8 mouse cellular contexts compared by ENCODE assay signal in genomic region chr5:24591268-24591721, GRCm38 (mm10). TPM values are rescaled to one million over a fixed set of nuclear protein-coding genes. Genes with fewer than 3 reads are reported as not detected.
A peak's percentile ranks its signal among the peaks of the same experiment; 100 is the strongest.
DNase-seq lines count a peak whose midpoint lies in the region; ATAC-seq and TF ChIP-seq lines count a peak whose summit lies in the region.

No protein-coding gene starts in this region.

- peaks cover 78% of the 10 kb centered on the region for H3K36me3 ChIP-seq in forebrain, embryonic 10.5 days (replicated peaks)
- H3K36me3 ChIP-seq in forebrain, embryonic 14.5 days (ENCODE audit: control insufficient read depth, insufficient read depth, low read length), result peaks cover 73% of the 10 kb centered on the region
- peaks cover 51% of the 10 kb centered on the region for H3K36me3 ChIP-seq in C2C12 (ENCODE audit: control insufficient read depth, insufficient read depth)
- peaks cover 81% of the 10 kb centered on the region for H3K36me3 ChIP-seq in embryonic facial prominence, embryonic 15.5 days
- H3K36me3 ChIP-seq in neural tube, embryonic 13.5 days, result peaks cover 78% of the 10 kb centered on the region

- no peak for TF ChIP-seq CTCF in C2C12 (IDR thresholded peaks at IDR 0.05; ENCODE audit: control insufficient read depth, insufficient read depth, insufficient read length)

- H3K4me2 ChIP-seq in forebrain, embryonic 14.5 days (ENCODE audit: low read length), result no peak overlapping the region
- 0 out of 2 replicates have a peak overlapping the region, but pooled peaks have one; percentile 0 for H3K4me2 ChIP-seq in embryonic facial prominence, embryonic 15.5 days (replicated peaks)
- H3K4me2 ChIP-seq in neural tube, embryonic 13.5 days, result peak overlapping the region; percentile 1; the same call in 1 of the 2 replicates

- H3K79me2 ChIP-seq in C2C12 (ENCODE audit: control insufficient read depth, insufficient read depth), result peaks cover 37% of the 10 kb centered on the region

- no peak overlapping the region for H3K9ac ChIP-seq in forebrain, embryonic 14.5 days (ENCODE audit: low read length)
- H3K9ac ChIP-seq in embryonic facial prominence, embryonic 15.5 days, result no peak overlapping the region
- peak overlapping the region; percentile 39; the same call in 1 of the 2 replicates for H3K9ac ChIP-seq in neural tube, embryonic 13.5 days

- H3K4me3 ChIP-seq in forebrain, embryonic 10.5 days, result peak overlapping the region; percentile 29
- H3K4me3 ChIP-seq in forebrain, embryonic 14.5 days (ENCODE audit: low read depth, low read length), result no peak overlapping the region
- H3K4me3 ChIP-seq in C2C12 (ENCODE audit: insufficient read depth, poor library complexity, severe bottlenecking), result no peak overlapping the region
- H3K4me3 ChIP-seq in embryonic facial prominence, embryonic 15.5 days (replicated peaks), result no peak overlapping the region
- no peak overlapping the region for H3K4me3 ChIP-seq in neural tube, embryonic 13.5 days

- H3K4me1 ChIP-seq in forebrain, embryonic 10.5 days, result peaks cover 72% of the 10 kb centered on the region
- H3K4me1 ChIP-seq in forebrain, embryonic 14.5 days (ENCODE audit: control insufficient read depth, insufficient read depth, low read length), result peaks cover 22% of the 10 kb centered on the region
- peaks cover 34% of the 10 kb centered on the region for H3K4me1 ChIP-seq in embryonic facial prominence, embryonic 15.5 days
- H3K4me1 ChIP-seq in neural tube, embryonic 13.5 days (replicated peaks), result peaks cover 61% of the 10 kb centered on the region

- H3ac ChIP-seq in C2C12 (ENCODE audit: control insufficient read depth, insufficient read length, low read depth), result peak overlapping the region; percentile 47

- 19% methylated on average over 23 of the region's 23 CpGs for WGBS in forebrain, embryonic 10.5 days
- WGBS in forebrain, embryonic 14.5 days, result 30% methylated on average over 23 of the region's 23 CpGs
- WGBS in embryonic facial prominence, embryonic 15.5 days, result 27% methylated on average over 23 of the region's 23 CpGs
- WGBS in neural tube, embryonic 13.5 days, result 26% methylated on average over 23 of the region's 23 CpGs

- no peak for ATAC-seq in forebrain, embryonic 14.5 days
- no peak for ATAC-seq in embryonic facial prominence, embryonic 15.5 days (ENCODE audit: insufficient number of reproducible peaks, low FRiP score, low TSS enrichment, low read depth)
- ATAC-seq in neural tube, embryonic 13.5 days (ENCODE audit: low read depth), result no peak

- peaks cover 22% of the 10 kb centered on the region for H3K79me3 ChIP-seq in C2C12 (ENCODE audit: low read depth)

- H3K27me3 ChIP-seq in forebrain, embryonic 10.5 days (ENCODE audit: poor library complexity, severe bottlenecking), result peaks cover 51% of the 10 kb centered on the region
- H3K27me3 ChIP-seq in forebrain, embryonic 14.5 days (replicated peaks; ENCODE audit: control insufficient read depth, insufficient read depth, low read length), result no peaks in the 10 kb centered on the region
- no peaks in the 10 kb centered on the region for H3K27me3 ChIP-seq in C2C12 (ENCODE audit: control insufficient read depth, insufficient read depth, insufficient read length)
- no peaks in the 10 kb centered on the region for H3K27me3 ChIP-seq in embryonic facial prominence, embryonic 15.5 days
- peaks cover 6% of the 10 kb centered on the region; the same call in 1 of the 2 replicates for H3K27me3 ChIP-seq in neural tube, embryonic 13.5 days

- peak overlapping the region; percentile 59 for H3K27ac ChIP-seq in forebrain, embryonic 10.5 days
- no peak overlapping the region for H3K27ac ChIP-seq in forebrain, embryonic 14.5 days (ENCODE audit: low read depth, low read length)
- no peak overlapping the region for H3K27ac ChIP-seq in embryonic facial prominence, embryonic 15.5 days (replicated peaks)
- no peak overlapping the region for H3K27ac ChIP-seq in neural tube, embryonic 13.5 days (replicated peaks)

- no peak for DNase-seq in forebrain, embryonic 10.5 days (ENCODE audit: extremely low spot score, low spot score)
- DNase-seq in forebrain, embryonic 14.5 days (ENCODE audit: low spot score), result no peak
- DNase-seq in kidney, postnatal 14 days, result peak; percentile 53
- no peak for DNase-seq in right cerebral cortex, postnatal 10 days (ENCODE audit: low spot score in 2 of 2)
- DNase-seq in frontal cortex, postnatal 14 days (ENCODE audit: low spot score in 2 of 2), result no peak

- no peaks in the 10 kb centered on the region for H3K9me3 ChIP-seq in forebrain, embryonic 10.5 days
- H3K9me3 ChIP-seq in forebrain, embryonic 14.5 days (replicated peaks; ENCODE audit: control insufficient read depth, low read length), result no peaks in the 10 kb centered on the region
- H3K9me3 ChIP-seq in embryonic facial prominence, embryonic 15.5 days (replicated peaks), result no peaks in the 10 kb centered on the region
- no peaks in the 10 kb centered on the region for H3K9me3 ChIP-seq in neural tube, embryonic 13.5 days

TF ChIP-seq in C2C12, 6 proteins besides CTCF, POLR2A, EP300 and RAD21:
- TF ChIP-seq FOSL1 (IDR thresholded peaks at IDR 0.05; ENCODE audit: insufficient read depth, low read length, poor library complexity, severe bottlenecking) (no peak), MYOD1 (IDR thresholded peaks at IDR 0.05; ENCODE audit: control insufficient read depth, insufficient read length, low read depth) (peak; percentile 96), MAX (IDR thresholded peaks at IDR 0.05) (peak; percentile 11)
TF ChIP-seq in C2C12: peak in this region for 2.

RNA-seq across cellular contexts. Expression of gene Chpf2, which starts 4.8 kb away (rescaled TPM):
- 15.1 and 16.0 TPM in 2 replicates for polyA plus RNA-seq in forebrain, embryonic 10.5 days (2016; fragmentation: Nextera tagmentation; extraction: Ambion mirVana)
- 10.6 and 13.8 TPM in 2 replicates for polyA plus RNA-seq in forebrain, embryonic 14.5 days (2014; fragmentation: Nextera tagmentation; extraction: Ambion mirVana)
- polyA plus RNA-seq in C2C12 (2012; fragmentation: generic; extraction: Trizol), result 37.7 TPM
- polyA plus RNA-seq in embryonic facial prominence, embryonic 15.5 days (2015; fragmentation: Nextera tagmentation; extraction: Ambion mirVana), result 30.3 and 33.1 TPM in 2 replicates
- 19.1 and 19.9 TPM in 2 replicates for polyA plus RNA-seq in neural tube, embryonic 13.5 days (2015; fragmentation: Nextera tagmentation; extraction: Ambion mirVana)

RNA-seq across cellular contexts. Expression of gene Abcf2, which starts 14.0 kb away (rescaled TPM):
- 193 and 197 TPM in 2 replicates for polyA plus RNA-seq in forebrain, embryonic 10.5 days (2016; fragmentation: Nextera tagmentation; extraction: Ambion mirVana)
- polyA plus RNA-seq in forebrain, embryonic 14.5 days (2014; fragmentation: Nextera tagmentation; extraction: Ambion mirVana), result 111 and 112 TPM in 2 replicates
- polyA plus RNA-seq in C2C12 (2012; fragmentation: generic; extraction: Trizol), result 143 TPM
- 93.7 and 100 TPM in 2 replicates for polyA plus RNA-seq in embryonic facial prominence, embryonic 15.5 days (2015; fragmentation: Nextera tagmentation; extraction: Ambion mirVana)
- 91.2 and 99.1 TPM in 2 replicates for polyA plus RNA-seq in neural tube, embryonic 13.5 days (2015; fragmentation: Nextera tagmentation; extraction: Ambion mirVana)

RNA-seq across cellular contexts. Expression of gene Smarcd3, which starts 32.9 kb away (rescaled TPM):
- polyA plus RNA-seq in forebrain, embryonic 10.5 days (2016; fragmentation: Nextera tagmentation; extraction: Ambion mirVana), result 34.7 and 39.7 TPM in 2 replicates
- 170 and 177 TPM in 2 replicates for polyA plus RNA-seq in forebrain, embryonic 14.5 days (2014; fragmentation: Nextera tagmentation; extraction: Ambion mirVana)
- polyA plus RNA-seq in C2C12 (2012; fragmentation: generic; extraction: Trizol), result 87.6 TPM
- polyA plus RNA-seq in embryonic facial prominence, embryonic 15.5 days (2015; fragmentation: Nextera tagmentation; extraction: Ambion mirVana), result 39.7 and 42.4 TPM in 2 replicates
- polyA plus RNA-seq in neural tube, embryonic 13.5 days (2015; fragmentation: Nextera tagmentation; extraction: Ambion mirVana), result 91.1 and 99.2 TPM in 2 replicates

RNA-seq across cellular contexts. Expression of gene 4931409K22Rik, which starts 34.7 kb away (rescaled TPM):
- polyA plus RNA-seq in forebrain, embryonic 10.5 days (2016; fragmentation: Nextera tagmentation; extraction: Ambion mirVana), result 0.06 TPM in 1 of 2 replicates, not detected in the other
- 0.06 and 0.09 TPM in 2 replicates for polyA plus RNA-seq in forebrain, embryonic 14.5 days (2014; fragmentation: Nextera tagmentation; extraction: Ambion mirVana)
- not detected for polyA plus RNA-seq in C2C12 (2012; fragmentation: generic; extraction: Trizol)
- polyA plus RNA-seq in embryonic facial prominence, embryonic 15.5 days (2015; fragmentation: Nextera tagmentation; extraction: Ambion mirVana), result 0.07 TPM in 1 of 2 replicates, not detected in the other
- 0.08 and 0.17 TPM in 2 replicates for polyA plus RNA-seq in neural tube, embryonic 13.5 days (2015; fragmentation: Nextera tagmentation; extraction: Ambion mirVana)

RNA-seq across cellular contexts. Expression of gene Asb10, which starts 50.5 kb away (rescaled TPM):
- polyA plus RNA-seq in forebrain, embryonic 10.5 days (2016; fragmentation: Nextera tagmentation; extraction: Ambion mirVana), result 0.09 and 0.15 TPM in 2 replicates
- 0.09 and 0.17 TPM in 2 replicates for polyA plus RNA-seq in forebrain, embryonic 14.5 days (2014; fragmentation: Nextera tagmentation; extraction: Ambion mirVana)
- polyA plus RNA-seq in C2C12 (2012; fragmentation: generic; extraction: Trizol), result not detected
- polyA plus RNA-seq in embryonic facial prominence, embryonic 15.5 days (2015; fragmentation: Nextera tagmentation; extraction: Ambion mirVana), result 1.1 and 1.2 TPM in 2 replicates
- polyA plus RNA-seq in neural tube, embryonic 13.5 days (2015; fragmentation: Nextera tagmentation; extraction: Ambion mirVana), result 0.15 and 0.25 TPM in 2 replicates
